Mouse (Mus musculus) neural tube, embryonic 11.5 days (tissue): ENCODE results near the gene Ubac2. TPM values are rescaled to one million over a fixed set of nuclear protein-coding genes. Genes with fewer than 3 reads are reported as not detected.

Experiments
- ATAC-seq: fragments of 200-750 bp; cut with Nextera tagmentation; 2 replicates; pipeline ENCODE4 v1.8.0; 2017; ENCODE audit warnings: moderate number of reproducible peaks, mild to moderate bottlenecking, moderate TSS enrichment, moderate library complexity; ENCODE audit not compliant: insufficient read depth, low FRiP score, low TSS enrichment
- DNase-seq: peaks from one replicate; pipeline ENCODE4 v3.0.0-alpha.2; 2015; ENCODE audit warnings: low spot score
- H3K27ac ChIP-seq: fragments of 300-500 bp; sonication (generic); 2 replicates; pipeline ENCODE4 v1.5.1; 2014; ENCODE audit warnings: low read depth, mild to moderate bottlenecking, low read length
- H3K27me3 ChIP-seq: fragments of 300-500 bp; sonication (generic); 2 replicates; pipeline ENCODE4 v1.6.1; 2014; ENCODE audit warnings: mild to moderate bottlenecking, low read length, mixed read lengths; ENCODE audit not compliant: control insufficient read depth, insufficient read depth
- H3K36me3 ChIP-seq: fragments of 300-500 bp; sonication (generic); 2 replicates; pipeline ENCODE4 v1.6.1; 2014; ENCODE audit warnings: mild to moderate bottlenecking, low read length, moderate library complexity, mixed read lengths; ENCODE audit not compliant: control insufficient read depth, insufficient read depth
- H3K4me1 ChIP-seq: fragments of 300-500 bp; sonication (generic); 2 replicates; pipeline ENCODE4 v1.6.1; 2014; ENCODE audit warnings: low read length, mixed read lengths; ENCODE audit not compliant: control insufficient read depth, insufficient read depth
- H3K4me2 ChIP-seq: fragments of 300-500 bp; sonication (generic); 2 replicates; pipeline ENCODE4 v1.6.1; 2014; ENCODE audit warnings: low read depth, mild to moderate bottlenecking, moderate library complexity
- H3K4me3 ChIP-seq: fragments of 300-500 bp; sonication (generic); 2 replicates; pipeline ENCODE4 v1.5.1; 2014; ENCODE audit warnings: low read depth, low read length
- H3K9ac ChIP-seq: fragments of 300-500 bp; sonication (generic); 2 replicates; pipeline ENCODE4 v1.6.1; 2014; ENCODE audit warnings: mild to moderate bottlenecking, low read length
- H3K9me3 ChIP-seq: fragments of 300-500 bp; sonication (generic); 2 replicates; pipeline ENCODE4 v1.6.1; 2016; ENCODE audit warnings: low read length; ENCODE audit not compliant: control insufficient read depth
- WGBS: fragments of 180-500 bp; shearing (Covaris S2); extraction: QIAGEN DNeasy Blood & Tissue Kit; methylation state at CpG from one replicate; pipeline ENCODE4 v1.1.7; 2014; 5-methylcytosine and 5-hydroxymethylcytosine counted together
- polyA plus RNA-seq: library from polyadenylated mRNA; unstranded; fragments of >200 nt; fragmentation: Nextera tagmentation; extraction: Ambion mirVana; gene quantifications from 2 replicates; pipeline ENCODE4 v1.2.1, GENCODE M21; 2014

Ubac2 gene
- polyA plus RNA-seq, 1 experiment from 2014 or later: 70.4 TPM

- Histone ChIP-seq H3K9me3 (no peaks in the 10 kb centered on the region), H3K36me3 (peaks cover 4% of the 10 kb centered on the region; the same call in 1 of the 2 replicates), H3K4me2 (no peak overlapping the region), H3K9ac (no peak overlapping the region), H3K27ac (no peak overlapping the region), H3K4me1 (no peaks in the 10 kb centered on the region), H3K27me3 (no peaks in the 10 kb centered on the region), H3K4me3 (no peak overlapping the region)
- 91% methylated on average over 5 of the region's 5 CpGs for WGBS
- DNase-seq (no peak), ATAC-seq (no peak)
Observed at GRCm38 (mm10) chr14:121915143-121915542, 36.7 kb downstream of the Ubac2 start.

DNA sequence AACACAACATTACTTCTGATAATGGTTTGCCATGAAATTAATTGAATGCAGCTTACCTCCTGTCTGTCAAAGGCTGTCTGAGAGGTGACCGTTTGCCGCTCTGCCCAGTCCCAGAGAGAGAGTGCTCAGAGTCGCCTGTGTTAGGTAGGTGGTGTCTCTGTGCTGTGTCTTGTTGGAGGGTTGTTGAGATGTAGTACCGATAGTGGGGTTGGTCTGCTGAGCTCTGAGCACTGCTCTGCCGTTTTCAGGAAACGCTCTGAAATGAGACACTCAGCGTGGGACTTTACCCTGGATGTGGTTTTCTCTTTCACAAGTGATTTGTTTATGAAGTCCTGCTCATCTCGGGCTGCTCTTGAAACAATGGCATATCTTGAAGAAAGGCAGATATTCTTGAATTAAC is 37.2 kb downstream of the Ubac2 start, which contains the start of gene Gpr18:
Gene Gpr18 (minus strand): TSS at position 161 of the 400 bp plus-strand sequence.
- Histone ChIP-seq H3K4me3 (no peak within 1 kb of the TSS), H3K9me3 (no peaks in the 10 kb centered on the region), H3K27ac (no peak within 1 kb of the TSS), H3K9ac (no peak within 1 kb of the TSS), H3K4me2 (no peak within 1 kb of the TSS), H3K27me3 (no peaks in the 10 kb centered on the region), H3K36me3 (peaks cover 4% of the 10 kb centered on the region; the same call in 1 of the 2 replicates), H3K4me1 (no peaks in the 10 kb centered on the region)
- ATAC-seq (no peak), DNase-seq (no peak)
- WGBS: 88% methylated on average over 8 of the region's 8 CpGs

DNA sequence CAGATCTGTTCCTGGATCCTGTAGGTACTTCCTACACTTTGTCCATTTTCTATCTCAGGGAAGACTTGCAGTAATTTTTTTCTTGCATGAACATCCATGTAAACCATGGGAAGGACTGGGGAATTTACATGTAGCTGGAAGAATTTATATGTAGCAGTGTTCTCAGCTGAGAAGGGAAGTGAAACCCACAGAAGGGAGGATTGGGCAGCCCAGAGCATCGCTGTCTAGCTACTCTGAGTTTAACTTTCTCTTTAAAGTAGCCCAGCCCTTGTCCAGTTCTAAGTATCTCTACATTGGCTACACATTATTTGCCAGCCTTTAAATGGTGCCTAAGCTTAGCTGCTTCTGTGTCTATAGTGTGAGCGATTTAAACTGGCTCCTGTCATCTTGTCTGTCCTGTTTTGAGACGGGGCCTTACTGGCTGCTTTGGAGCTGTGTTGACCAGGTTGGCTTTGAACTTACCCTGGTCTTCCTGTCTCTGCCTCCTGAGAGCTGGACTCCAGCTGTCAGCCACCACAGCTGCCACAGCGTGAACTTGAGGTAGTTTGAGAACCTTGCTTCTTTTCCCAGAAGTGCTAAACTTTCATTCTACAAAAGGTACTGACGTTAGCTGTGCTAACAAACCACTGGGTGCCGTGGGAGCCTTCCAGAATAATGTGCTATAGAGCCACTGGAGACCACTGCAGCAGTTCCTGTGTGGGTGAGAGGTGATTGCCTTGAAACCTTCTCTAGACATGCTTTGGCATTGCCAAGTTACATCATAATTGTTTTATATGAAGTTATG is 38.1 kb downstream of the Ubac2 start:
- H3K27me3 ChIP-seq: no peaks in the 10 kb centered on the region
- H3K36me3 ChIP-seq: peaks cover 4% of the 10 kb centered on the region; the same call in 1 of the 2 replicates
- no peak overlapping the region for H3K4me3 ChIP-seq
- no peak overlapping the region for H3K9ac ChIP-seq
- H3K9me3 ChIP-seq: no peaks in the 10 kb centered on the region
- no peak overlapping the region for H3K27ac ChIP-seq
- 87% methylated on average over 6 of the region's 6 CpGs for WGBS
- H3K4me2 ChIP-seq: no peak overlapping the region
- no peaks in the 10 kb centered on the region for H3K4me1 ChIP-seq
- no peak for DNase-seq
- ATAC-seq: no peak

DNA sequence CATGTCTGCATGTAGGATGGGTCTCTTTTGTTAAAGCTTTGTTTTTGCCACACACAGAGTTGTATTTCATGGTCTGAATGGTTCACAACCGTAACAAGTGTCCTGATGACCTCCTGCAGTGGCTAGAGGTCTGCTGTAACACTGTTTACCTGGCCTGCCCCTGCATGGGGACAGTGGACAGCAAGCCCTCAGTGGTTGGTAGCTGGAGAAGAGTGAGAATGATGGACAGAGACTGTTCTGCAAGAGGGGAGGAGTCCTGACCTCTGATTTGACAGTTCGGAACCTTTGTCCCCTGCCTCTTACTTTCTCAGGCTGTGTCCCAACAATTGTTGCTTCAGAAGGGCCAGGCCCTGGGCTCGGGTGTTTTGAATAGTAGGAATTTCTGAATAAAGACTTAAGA is 39.8 kb downstream of the Ubac2 start:
- WGBS: 73% methylated on average over 3 of the region's 3 CpGs
- no peak overlapping the region for H3K4me3 ChIP-seq
- no peaks in the 10 kb centered on the region for H3K4me1 ChIP-seq
- DNase-seq (no peak), ATAC-seq (no peak)
- H3K9me3 ChIP-seq: no peaks in the 10 kb centered on the region
- H3K36me3 ChIP-seq: peaks cover 4% of the 10 kb centered on the region; the same call in 1 of the 2 replicates
- no peaks in the 10 kb centered on the region for H3K27me3 ChIP-seq
- no peak overlapping the region for H3K9ac ChIP-seq
- no peak overlapping the region for H3K27ac ChIP-seq
- H3K4me2 ChIP-seq: no peak overlapping the region

GRCm38 (mm10) chr14:121919752-121920151 is 41.3 kb downstream of the Ubac2 start:
- Histone ChIP-seq H3K27ac (no peak overlapping the region), H3K9me3 (no peaks in the 10 kb centered on the region), H3K4me2 (no peak overlapping the region), H3K36me3 (peaks cover 4% of the 10 kb centered on the region; the same call in 1 of the 2 replicates), H3K9ac (no peak overlapping the region), H3K27me3 (no peaks in the 10 kb centered on the region), H3K4me1 (no peaks in the 10 kb centered on the region), H3K4me3 (no peak overlapping the region)
- ATAC-seq (no peak), DNase-seq (no peak)
- 48% methylated on average over 3 of the region's 3 CpGs for WGBS

DNA sequence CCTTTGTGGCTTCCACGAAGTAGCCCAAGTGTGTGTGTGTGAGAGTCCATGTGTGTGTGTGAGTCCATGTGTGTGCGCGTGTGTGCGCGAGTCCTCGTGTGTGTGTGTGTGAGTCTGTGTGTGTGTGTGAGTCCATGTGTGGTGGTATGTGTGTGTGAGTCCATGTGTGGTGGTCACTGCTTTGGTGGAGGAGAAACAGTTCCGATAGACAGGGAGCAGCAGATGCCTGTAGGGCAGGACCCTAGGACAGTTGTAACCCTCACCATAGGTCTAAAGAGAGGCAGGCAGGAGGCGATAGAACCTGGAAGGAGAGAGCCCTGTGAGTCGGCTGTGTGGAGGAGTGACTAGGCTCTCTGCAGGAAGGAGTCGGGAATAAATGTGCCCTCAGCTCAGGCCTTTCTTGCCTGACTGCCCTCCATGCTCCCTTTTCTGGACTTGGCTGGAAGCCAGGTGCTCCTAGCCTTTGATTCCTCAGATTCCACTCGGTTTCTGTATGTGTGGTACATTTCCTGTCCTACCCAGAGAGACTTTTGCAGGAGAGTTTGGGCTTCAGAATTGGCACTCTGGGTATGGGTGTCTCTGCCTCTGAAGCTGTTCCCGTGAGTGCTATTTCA is 42.2 kb downstream of the Ubac2 start:
- Histone ChIP-seq H3K27me3 (no peaks in the 10 kb centered on the region), H3K36me3 (peaks cover 4% of the 10 kb centered on the region; the same call in 1 of the 2 replicates), H3K9me3 (no peaks in the 10 kb centered on the region), H3K4me1 (no peaks in the 10 kb centered on the region), H3K4me3 (no peak overlapping the region), H3K9ac (no peak overlapping the region), H3K4me2 (no peak overlapping the region), H3K27ac (no peak overlapping the region)
- ATAC-seq: no peak
- 87% methylated on average over 12 of the region's 12 CpGs for WGBS
- no peak for DNase-seq

GRCm38 (mm10) chr14:121922016-121922415 is 43.6 kb downstream of the Ubac2 start:
- no peaks in the 10 kb centered on the region for H3K4me1 ChIP-seq
- no peaks in the 10 kb centered on the region for H3K27me3 ChIP-seq
- no peak for DNase-seq
- H3K4me2 ChIP-seq: no peak overlapping the region
- no peak for ATAC-seq
- no peak overlapping the region for H3K9ac ChIP-seq
- no peaks in the 10 kb centered on the region for H3K9me3 ChIP-seq
- peaks cover 2% of the 10 kb centered on the region; the same call in 1 of the 2 replicates for H3K36me3 ChIP-seq
- no peak overlapping the region for H3K4me3 ChIP-seq
- 94% methylated on average over 4 of the region's 4 CpGs for WGBS
- H3K27ac ChIP-seq: no peak overlapping the region

- Histone ChIP-seq H3K4me3 (no peak overlapping the region), H3K9ac (no peak overlapping the region), H3K36me3 (no peaks in the 10 kb centered on the region), H3K27me3 (no peaks in the 10 kb centered on the region), H3K9me3 (no peaks in the 10 kb centered on the region), H3K27ac (no peak overlapping the region), H3K4me2 (no peak overlapping the region), H3K4me1 (no peaks in the 10 kb centered on the region)
- WGBS: 93% methylated on average over 4 of the region's 4 CpGs
- ATAC-seq (no peak), DNase-seq (no peak)
Observed at GRCm38 (mm10) chr14:121922731-121923130, 44.3 kb downstream of the Ubac2 start.

GRCm38 (mm10) chr14:121924876-121925275 is 46.5 kb downstream of the Ubac2 start:
- H3K36me3 ChIP-seq: no peaks in the 10 kb centered on the region
- H3K4me2 ChIP-seq: no peak overlapping the region
- ATAC-seq (no peak), DNase-seq (no peak)
- H3K9ac ChIP-seq: no peak overlapping the region
- no peaks in the 10 kb centered on the region for H3K4me1 ChIP-seq
- 80% methylated on average over 6 of the region's 6 CpGs for WGBS
- no peak overlapping the region for H3K4me3 ChIP-seq
- H3K27ac ChIP-seq: no peak overlapping the region
- no peaks in the 10 kb centered on the region for H3K27me3 ChIP-seq
- no peaks in the 10 kb centered on the region for H3K9me3 ChIP-seq
